In the genomic region with DNA sequence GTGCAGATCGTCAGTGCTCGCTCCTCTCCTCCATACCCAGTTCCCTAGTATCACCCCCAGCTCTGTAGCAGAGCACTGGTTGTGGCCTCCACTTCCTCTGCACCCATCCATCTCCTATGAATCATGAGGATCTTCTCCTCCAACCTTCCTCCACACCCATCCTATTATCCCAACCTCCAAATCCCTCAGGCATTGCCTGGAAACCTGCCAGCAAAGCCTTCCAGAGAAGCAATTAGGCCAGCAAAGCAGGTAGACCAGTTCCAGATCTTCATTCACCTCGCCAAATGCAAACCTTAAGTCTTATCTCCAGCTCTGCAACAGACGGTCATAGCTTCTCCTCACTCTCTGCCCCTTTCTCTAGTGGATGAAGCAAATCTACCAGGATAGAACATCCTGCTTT, we compare ENCODE assay signal across 25 mouse cellular contexts. TPM values are rescaled to one million over a fixed set of nuclear protein-coding genes. Genes with fewer than 3 reads are reported as not detected.
DNase-seq lines count a peak whose midpoint lies in the region; TF ChIP-seq lines count a peak whose summit lies in the region.
"Had no signal": no experiment of that assay in that cellular context is flagged by ENCODE, and none has a peak within 500 bp of the region (broad histone marks: within the 10 kb centered on the region; RNA-seq: fewer than 3 reads in every experiment).

No protein-coding gene starts in this region.

- no peaks in the 10 kb centered on the region for H3K36me3 ChIP-seq in hindbrain, embryonic 10.5 days
- H3K36me3 ChIP-seq: embryonic facial prominence, embryonic 12.5 days; forebrain, embryonic 10.5 days; heart, embryonic 12.5 days; heart, embryonic 15.5 days had no signal

- H3K4me1 ChIP-seq in hindbrain, embryonic 10.5 days (replicated peaks), result no peaks in the 10 kb centered on the region
- H3K4me1 ChIP-seq: embryonic facial prominence, embryonic 12.5 days; forebrain, embryonic 10.5 days; forebrain, embryonic 13.5 days; heart, embryonic 12.5 days; heart, embryonic 15.5 days had no signal

- no peaks in the 10 kb centered on the region for H3K9me3 ChIP-seq in hindbrain, embryonic 10.5 days
- H3K9me3 ChIP-seq: embryonic facial prominence, embryonic 12.5 days; forebrain, embryonic 10.5 days; forebrain, embryonic 13.5 days; heart, embryonic 12.5 days; heart, embryonic 15.5 days had no signal

- no peak for TF ChIP-seq CTCF in layer of hippocampus, adult 2 months (conservative IDR thresholded peaks at IDR 0.05)

- no peaks in the 10 kb centered on the region for H3K27me3 ChIP-seq in hindbrain, embryonic 10.5 days (ENCODE audit: insufficient read depth, poor library complexity, severe bottlenecking)
- H3K27me3 ChIP-seq: embryonic facial prominence, embryonic 12.5 days; forebrain, embryonic 13.5 days; heart, embryonic 12.5 days; heart, embryonic 15.5 days had no signal

- peak; percentile 42 to 43 for DNase-seq in cerebellum, postnatal 10 days
- DNase-seq in cerebellum, adult 8-10 months, result no peak
- peak; percentile 7 to 8 for DNase-seq in cerebellum, postnatal 36 days
- DNase-seq in cerebellum, adult 11-12 months, result no peak
- DNase-seq in 3T3-L1 (ENCODE audit: low read depth, low spot score) (peak; percentile 13), MN1 (ENCODE audit: low spot score) (peak; percentile 41)
- DNase-seq in hindbrain, embryonic 10.5 days (ENCODE audit: low spot score), result no peak
- DNase-seq in layer of hippocampus, adult 2 months (ENCODE audit: low spot score in 2 of 2), result no peak
- DNase-seq: adrenal gland, postnatal 10 days; adrenal gland, postnatal 36 days; gastrocnemius, postnatal 10 days; gastrocnemius, postnatal 36 days; heart, adult 18-20 months; heart, postnatal 10 days; heart, postnatal 36 days; kidney, adult 18-20 months; kidney, adult 9 months had no signal

- H3K4me3 ChIP-seq in hindbrain, embryonic 10.5 days, result no peak overlapping the region
- H3K4me3 ChIP-seq in layer of hippocampus, adult 2 months, result no peak overlapping the region
- H3K4me3 ChIP-seq: embryonic facial prominence, embryonic 12.5 days; erythroblast, embryonic 14.5 days; forebrain, embryonic 10.5 days; forebrain, embryonic 13.5 days; heart, embryonic 12.5 days; heart, embryonic 15.5 days had no signal

- 92% methylated on average over 4 of the region's 4 CpGs for WGBS in hindbrain, embryonic 10.5 days

- no peak overlapping the region for H3K27ac ChIP-seq in hindbrain, embryonic 10.5 days
- H3K27ac ChIP-seq in layer of hippocampus, adult 2 months, result no peak overlapping the region
- H3K27ac ChIP-seq: embryonic facial prominence, embryonic 12.5 days; forebrain, embryonic 10.5 days; forebrain, embryonic 13.5 days; heart, embryonic 15.5 days; hindbrain, embryonic 14.5 days; hindbrain, postnatal 0 days had no signal

RNA-seq across cellular contexts. Expression of gene Nr4a2, which starts 26.0 kb away (rescaled TPM):
- polyA plus RNA-seq in hindbrain, embryonic 10.5 days (2016; fragmentation: Nextera tagmentation; extraction: Ambion mirVana), result 6.0 and 9.6 TPM in 2 replicates
- total RNA-seq in layer of hippocampus, adult 2 months (2021), result 10 to 100 TPM; 52.5 to 55.0 TPM

Comparison
In these comparisons a context has a peak if more than half of its experiments do, and no peak if none do; other contexts are left out.
1. DNase-seq: peak in cerebellum, postnatal 10 days (2 of 2), cerebellum, postnatal 36 days (2 of 2), 3T3-L1 (single experiment) and MN1 (single experiment); none in cerebellum, adult 8-10 months (single experiment), cerebellum, adult 11-12 months (single experiment), hindbrain, embryonic 10.5 days (single experiment) and layer of hippocampus, adult 2 months (0 of 2).